Mouse (Mus musculus) heart, embryonic 16.5 days (tissue): Measurements from ENCODE around the gene Stip1. TPM values are rescaled to one million over a fixed set of nuclear protein-coding genes. Genes with fewer than 3 reads are reported as not detected.

Source experiments
- ATAC-seq: fragments of 200-750 bp; cut with Nextera tagmentation; replicated peaks from 2 replicates; pipeline ENCODE4 v1.8.0; 2017; ENCODE audit warnings: moderate number of reproducible peaks; ENCODE audit not compliant: insufficient read depth, low FRiP score; ENCODE audit errors: extremely low read depth
- H3K27ac ChIP-seq: fragments of 300-500 bp; sonication (generic); 2 replicates; pipeline ENCODE4 v1.5.1; 2014; ENCODE audit warnings: mild to moderate bottlenecking, low read length, control low read depth, moderate library complexity
- H3K27me3 ChIP-seq: fragments of 300-500 bp; sonication (generic); 2 replicates; pipeline ENCODE4 v1.6.1; 2014; ENCODE audit warnings: low read length, mixed read lengths; ENCODE audit not compliant: control insufficient read depth, insufficient read depth
- H3K36me3 ChIP-seq: fragments of 300-500 bp; sonication (generic); 2 replicates; pipeline ENCODE4 v1.6.1; 2014; ENCODE audit not compliant: control insufficient read depth, insufficient read depth
- H3K4me1 ChIP-seq: fragments of 300-500 bp; sonication (generic); 2 replicates; pipeline ENCODE4 v1.6.1; 2014; ENCODE audit warnings: low read length, mixed read lengths; ENCODE audit not compliant: control insufficient read depth, insufficient read depth
- H3K4me2 ChIP-seq: fragments of 300-500 bp; sonication (generic); 2 replicates; pipeline ENCODE4 v1.6.1; 2014; ENCODE audit warnings: low read depth, mild to moderate bottlenecking, control low read depth, low read length
- H3K4me3 ChIP-seq: fragments of 300-500 bp; sonication (generic); 2 replicates; pipeline ENCODE4 v1.5.1; 2014; ENCODE audit warnings: mild to moderate bottlenecking, control low read depth, low read length
- H3K9ac ChIP-seq: fragments of 300-500 bp; sonication (generic); 2 replicates; pipeline ENCODE4 v1.6.1; 2014; ENCODE audit warnings: low read length, control low read depth
- H3K9me3 ChIP-seq: fragments of 300-500 bp; sonication (generic); replicated peaks from 2 replicates; pipeline ENCODE4 v1.6.1; 2016; ENCODE audit warnings: low read length; ENCODE audit not compliant: control insufficient read depth
- whole genome bisulfite sequencing: fragments of 180-500 bp; shearing (Covaris S2); extraction: QIAGEN DNeasy Blood & Tissue Kit; methylation state at CpG from one replicate; pipeline ENCODE4 v1.1.7; 2014; 5-methylcytosine and 5-hydroxymethylcytosine counted together
- polyA plus RNA-seq: library from polyadenylated mRNA; unstranded; fragments of >200 nt; fragmentation: Nextera tagmentation; extraction: Ambion mirVana; gene quantifications from 2 replicates; pipeline ENCODE4 v1.2.1, GENCODE M21; 2015

Gene Stip1
- polyA plus RNA-seq, 1 experiment from 2014 or later, result 195 TPM

GRCm38 (mm10) chr19:7066828-7067342, 27.1 kb upstream of the Stip1 start:
- no peak for ATAC-seq
- Histone ChIP-seq H3K4me3 (no peak overlapping the region), H3K27me3 (no peaks in the 10 kb centered on the region), H3K4me1 (peaks cover 23% of the 10 kb centered on the region), H3K4me2 (peak overlapping the region; percentile 10; the same call in 1 of the 2 replicates), H3K9ac (no peak overlapping the region), H3K36me3 (no peaks in the 10 kb centered on the region), H3K9me3 (no peaks in the 10 kb centered on the region), H3K27ac (0 out of 2 replicates have a peak overlapping the region, but pooled peaks have one; percentile 5)
- 39% methylated on average over 7 of the region's 8 CpGs for WGBS

- peak overlapping the region; percentile 10; the same call in 1 of the 2 replicates for H3K4me2 ChIP-seq
- H3K27me3 ChIP-seq, result no peaks in the 10 kb centered on the region
- H3K4me3 ChIP-seq, result no peak overlapping the region
Measured at GRCm38 (mm10) chr19:7066034-7066827, 26.5 kb upstream of the Stip1 start.

DNA sequence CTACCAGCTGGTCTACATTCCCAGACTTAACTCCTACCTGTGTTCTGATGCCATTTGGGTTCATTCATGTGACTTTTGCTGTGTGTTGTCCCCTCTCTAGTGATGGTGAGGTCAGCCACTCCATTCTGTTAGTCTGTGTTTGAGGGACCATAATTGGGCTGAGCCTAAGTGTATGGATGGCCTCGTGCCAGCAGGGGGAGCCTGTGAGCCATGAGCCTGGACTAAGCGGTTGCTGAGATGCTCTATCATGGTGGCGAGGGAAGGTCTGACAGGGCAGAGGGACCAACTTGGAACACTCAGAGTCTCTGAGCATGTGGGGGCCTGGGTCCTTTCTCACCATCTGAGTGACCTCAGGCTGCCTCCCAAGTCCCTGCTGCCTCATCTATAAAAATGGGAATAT, 24.8 kb upstream of the Stip1 start:
- Histone ChIP-seq H3K4me3 (no peak overlapping the region), H3K4me2 (no peak overlapping the region), H3K9me3 (no peaks in the 10 kb centered on the region), H3K4me1 (peaks cover 14% of the 10 kb centered on the region), H3K27ac (no peak overlapping the region), H3K9ac (no peak overlapping the region), H3K27me3 (no peaks in the 10 kb centered on the region), H3K36me3 (no peaks in the 10 kb centered on the region)
- 4% methylated on average over 3 of the region's 3 CpGs for WGBS
- ATAC-seq, result peak; percentile 45; the same call in 1 of the 2 replicates

More at GRCm38 (mm10) chr19:7066034-7066827, 26.5 kb upstream of the Stip1 start:
- Histone ChIP-seq H3K36me3 (no peaks in the 10 kb centered on the region), H3K9me3 (no peaks in the 10 kb centered on the region), H3K9ac (peak overlapping the region; percentile 30), H3K4me1 (peaks cover 23% of the 10 kb centered on the region), H3K27ac (peak overlapping the region; percentile 41; the same call in 1 of the 2 replicates)
- ATAC-seq, result peak; percentile 28; the same call in 1 of the 2 replicates
- 24% methylated on average over 15 of the region's 15 CpGs for WGBS

- no peak overlapping the region for H3K4me2 ChIP-seq
- WGBS, result 86% methylated on average over 8 of the region's 8 CpGs
- H3K27me3 ChIP-seq, result no peaks in the 10 kb centered on the region
- peaks cover 21% of the 10 kb centered on the region for H3K4me1 ChIP-seq
- no peak for ATAC-seq
- H3K36me3 ChIP-seq, result no peaks in the 10 kb centered on the region
- no peak overlapping the region for H3K27ac ChIP-seq
- H3K9me3 ChIP-seq, result no peaks in the 10 kb centered on the region
- H3K4me3 ChIP-seq, result no peak overlapping the region
- no peak overlapping the region for H3K9ac ChIP-seq
Measured at GRCm38 (mm10) chr19:7062916-7063315, 23.1 kb upstream of the Stip1 start.

DNA sequence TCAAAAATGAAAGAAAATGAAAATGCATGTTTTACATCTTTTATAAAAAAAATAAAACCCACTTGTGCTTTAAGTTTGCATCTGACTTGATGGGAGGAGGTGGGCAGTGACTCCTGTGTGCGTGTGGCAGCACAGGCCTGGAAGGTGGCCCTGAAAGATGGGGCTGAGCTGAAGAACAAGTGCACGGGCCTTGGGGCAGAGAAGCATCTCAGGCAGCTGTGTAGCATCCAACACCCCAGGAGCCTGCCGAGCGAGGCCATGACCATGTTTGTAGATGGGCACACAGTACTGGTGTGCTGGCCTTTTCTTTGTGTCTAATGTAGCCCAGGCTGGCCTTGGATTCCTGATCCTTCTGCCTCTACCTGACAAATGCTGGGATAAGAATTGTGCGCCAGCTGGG, 22.3 kb upstream of the Stip1 start:
- Histone ChIP-seq H3K4me2 (no peak overlapping the region), H3K27me3 (no peaks in the 10 kb centered on the region)
- WGBS, result 84% methylated on average over 5 of the region's 5 CpGs

DNA sequence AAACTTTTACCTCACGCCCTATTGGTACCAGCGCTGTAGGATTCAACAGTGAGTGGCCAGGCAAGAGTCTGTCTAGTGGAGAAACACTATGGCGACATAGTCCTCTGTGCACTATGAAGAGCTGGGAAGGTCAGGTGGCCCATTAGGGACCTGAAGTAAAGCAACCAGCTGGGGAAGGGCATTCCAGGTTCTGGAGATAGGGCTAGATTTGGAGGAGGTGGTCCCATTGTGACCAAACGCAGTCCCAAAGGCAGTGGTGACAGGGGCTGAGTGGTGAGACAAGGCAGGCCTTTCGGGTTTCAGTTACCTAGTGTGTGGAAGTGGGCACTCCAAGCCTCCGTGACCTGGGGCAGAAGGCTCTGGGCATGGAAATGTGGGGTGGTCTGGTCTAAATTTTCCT, 18.8 kb upstream of the Stip1 start:
- peak overlapping the region; percentile 96 for H3K27ac ChIP-seq
- no peaks in the 10 kb centered on the region for H3K27me3 ChIP-seq
- peak overlapping the region; percentile 45 for H3K9ac ChIP-seq
- H3K9me3 ChIP-seq, result no peaks in the 10 kb centered on the region
- H3K36me3 ChIP-seq, result no peaks in the 10 kb centered on the region
- peak overlapping the region; percentile 99 for H3K4me2 ChIP-seq
- no peak for ATAC-seq
- 52% methylated on average over 6 of the region's 6 CpGs for WGBS
- H3K4me3 ChIP-seq, result peak overlapping the region; percentile 84
- H3K4me1 ChIP-seq, result peaks cover 27% of the 10 kb centered on the region

More for the DNA sequence above, 22.3 kb upstream of the Stip1 start:
- H3K9ac ChIP-seq, result no peak overlapping the region
- H3K27ac ChIP-seq, result no peak overlapping the region
- no peaks in the 10 kb centered on the region for H3K9me3 ChIP-seq
- H3K4me3 ChIP-seq, result no peak overlapping the region
- ATAC-seq, result no peak
- H3K4me1 ChIP-seq, result peaks cover 24% of the 10 kb centered on the region
- no peaks in the 10 kb centered on the region for H3K36me3 ChIP-seq

- peaks cover 27% of the 10 kb centered on the region for H3K4me1 ChIP-seq
- peak overlapping the region; percentile 87 for H3K9ac ChIP-seq
- peak overlapping the region; percentile 99 for H3K4me2 ChIP-seq
- H3K27me3 ChIP-seq, result no peaks in the 10 kb centered on the region
- ATAC-seq, result peak; percentile 87
- H3K36me3 ChIP-seq, result no peaks in the 10 kb centered on the region
- peak overlapping the region; percentile 84 for H3K4me3 ChIP-seq
- H3K9me3 ChIP-seq, result no peaks in the 10 kb centered on the region
- peak overlapping the region; percentile 96 for H3K27ac ChIP-seq
- under 1% methylated on average over 15 of the region's 15 CpGs for WGBS
Measured at GRCm38 (mm10) chr19:7057722-7058207, 18.0 kb upstream of the Stip1 start.

GRCm38 (mm10) chr19:7057126-7057721, 17.5 kb upstream of the Stip1 start:
- peak overlapping the region; percentile 84 for H3K4me3 ChIP-seq
- WGBS, result 3% methylated on average over 16 of the region's 16 CpGs
- H3K27me3 ChIP-seq, result no peaks in the 10 kb centered on the region
- peak overlapping the region; percentile 87 for H3K9ac ChIP-seq
- H3K36me3 ChIP-seq, result no peaks in the 10 kb centered on the region
- peak overlapping the region; percentile 99 for H3K4me2 ChIP-seq
- H3K9me3 ChIP-seq, result no peaks in the 10 kb centered on the region
- H3K27ac ChIP-seq, result peak overlapping the region; percentile 96
- ATAC-seq, result peak; percentile 14
- peaks cover 27% of the 10 kb centered on the region for H3K4me1 ChIP-seq
